Mouse (Mus musculus) embryonic fibroblast, embryonic 13.5 days (primary cell): Measurements from ENCODE around the gene Nt5dc2.

ENCODE experiments used
- CTCF ChIP-seq: IDR thresholded peaks from 2 replicates; pipeline ENCODE4 v1.5.1; 2011; ENCODE audit warnings: mild to moderate bottlenecking, control low read depth, low read length, moderate library complexity, borderline replicate concordance; ENCODE audit not compliant: insufficient read depth
- POLR2A ChIP-seq: IDR thresholded peaks from 2 replicates; pipeline ENCODE4 v1.6.1; 2011; ENCODE audit warnings: low read depth, mild to moderate bottlenecking, control low read depth, low read length, moderate library complexity

GRCm38 (mm10) chr14:31141011-31141410 is 10.2 kb downstream of the Nt5dc2 start:
- TF ChIP-seq POLR2A (no peak), CTCF (no peak)
